Mouse (Mus musculus) left cerebral cortex, adult 9 months (tissue): ENCODE measurements around the gene Twist1.

Source experiments
- DNase-seq, 2 experiments: peaks; one replicate each; pipeline ENCODE4 v3.0.0; 2022; ENCODE audit warnings: low spot score in 2 of 2

The Twist1 gene

GRCm38 (mm10) chr12:33957400-33958240 is at the start of gene Twist1:
TSS of gene Twist1 (plus strand) at chr12:33957671.
- no peak for DNase-seq

DNA sequence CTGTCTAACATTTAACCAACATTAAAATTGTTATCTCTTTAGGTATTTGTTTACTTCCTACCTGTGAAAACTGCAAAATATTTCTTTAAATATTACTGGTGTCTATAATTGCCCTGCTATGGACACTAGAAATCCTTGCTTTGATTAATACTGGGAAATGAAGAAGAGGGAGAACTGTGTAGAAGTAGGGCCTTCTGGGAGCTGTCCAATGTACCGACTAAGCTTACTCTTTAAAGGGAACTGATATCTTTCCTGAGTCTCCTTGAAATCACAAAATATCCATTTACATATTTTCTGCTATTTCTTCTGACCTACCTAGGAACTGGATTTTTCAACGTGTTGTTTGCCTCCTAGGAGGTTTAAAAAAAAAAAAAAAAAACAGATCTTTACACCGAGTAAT is 30.7 kb upstream of the Twist1 start:
- no peak for DNase-seq

DNA sequence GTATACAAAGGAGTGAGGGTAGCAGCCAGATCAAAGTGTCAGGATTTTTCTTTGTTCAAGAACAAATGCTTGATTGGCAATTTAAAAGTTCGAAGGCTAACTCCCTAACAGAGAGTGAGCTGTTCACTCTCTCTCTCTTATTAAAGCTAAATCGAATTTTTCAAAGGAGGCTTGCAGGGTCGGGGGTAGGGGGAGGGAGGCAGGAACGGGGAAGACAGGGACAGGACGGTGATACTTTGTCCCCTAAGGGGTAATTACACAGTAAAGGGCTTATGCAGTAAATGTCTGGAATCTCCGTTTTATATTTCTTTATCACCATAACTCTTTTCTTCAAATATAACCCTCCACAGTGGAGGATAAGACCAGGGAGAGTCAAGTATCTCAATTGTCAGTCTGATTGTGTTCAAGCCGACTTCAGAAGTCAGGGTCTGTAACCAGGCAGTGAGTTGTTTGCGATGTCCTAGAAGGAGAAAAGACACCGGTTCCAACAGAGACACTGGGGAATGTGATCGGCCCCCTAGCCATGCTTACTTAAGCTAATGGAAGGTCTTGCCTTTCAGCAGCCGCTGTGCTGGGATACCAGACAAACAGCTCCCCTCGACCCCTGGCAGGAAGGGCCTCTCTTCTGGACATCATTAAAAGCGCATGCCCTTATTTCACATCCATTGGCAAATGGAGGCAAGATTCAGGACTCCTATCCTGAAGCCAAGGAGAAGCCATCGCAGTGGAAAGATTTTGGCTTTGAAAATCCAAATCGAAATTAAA is 30.0 kb upstream of the Twist1 start:
- no peak for DNase-seq

DNA sequence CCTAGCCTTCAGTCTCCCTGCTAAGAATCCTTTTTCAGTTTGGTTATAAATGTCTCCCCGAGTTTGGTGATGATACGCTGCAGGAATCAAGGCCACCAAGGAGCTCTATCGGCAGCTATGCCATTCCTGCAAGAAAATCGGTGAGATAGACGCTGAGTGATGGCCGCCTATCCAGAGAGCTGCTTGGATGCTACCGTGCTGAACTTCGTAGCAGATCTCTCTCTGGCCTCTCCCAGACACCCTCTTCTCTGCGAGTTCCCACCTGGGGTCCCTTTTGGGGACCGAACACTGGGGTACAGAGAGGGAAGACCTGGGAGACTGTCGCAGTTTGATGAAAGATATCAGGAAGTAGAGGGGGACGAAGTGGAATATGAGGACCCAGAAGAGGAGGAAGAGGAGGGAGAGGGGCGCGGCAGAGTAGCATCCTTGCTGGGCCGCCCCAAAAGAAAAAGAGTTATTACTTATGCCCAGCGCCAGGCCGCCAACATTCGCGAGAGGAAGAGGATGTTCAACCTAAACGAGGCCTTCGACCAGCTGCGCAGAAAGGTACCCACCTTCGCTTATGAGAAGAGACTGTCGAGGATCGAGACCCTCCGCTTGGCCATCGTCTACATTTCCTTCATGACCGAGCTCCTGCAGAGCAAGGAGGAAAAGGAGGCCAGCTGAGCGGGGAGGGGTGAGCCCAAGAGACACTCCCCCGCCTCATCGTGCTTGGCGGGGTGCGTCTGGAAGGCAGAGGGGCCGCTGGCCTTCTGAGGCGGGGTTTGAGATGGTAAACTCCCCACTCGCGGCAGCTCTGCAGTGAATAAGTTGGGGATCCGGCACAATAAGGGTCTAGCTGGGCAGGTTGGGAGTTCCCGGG is 28.9 kb upstream of the Twist1 start, which contains the start of gene Ferd3l:
Gene Ferd3l, plus strand, starts transcription at position 95 of the 862 bp plus-strand sequence.
- no peak for DNase-seq

DNA sequence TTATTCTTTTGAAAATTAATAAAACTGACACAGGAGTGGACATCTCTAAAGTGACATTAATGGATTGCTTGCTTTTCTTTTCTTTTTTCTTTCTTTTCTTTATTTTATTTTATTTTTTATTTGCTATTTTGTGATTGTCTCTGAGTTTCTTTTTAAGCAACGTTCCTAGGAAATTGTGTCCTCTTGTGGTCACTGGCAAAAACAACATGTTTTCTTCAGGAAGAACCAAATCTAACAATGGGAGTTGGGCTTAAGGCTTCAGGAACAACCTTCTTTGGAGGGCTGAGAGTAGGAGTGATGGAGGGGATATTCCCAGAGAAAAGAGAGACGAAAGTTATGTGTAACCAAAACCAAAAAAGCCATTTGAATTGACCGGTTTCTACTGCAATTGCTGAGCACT is 4.6 kb upstream of the Twist1 start:
- DNase-seq: no peak

- no peak for DNase-seq
Measured at GRCm38 (mm10) chr12:33954931-33955565, 2.4 kb upstream of the Twist1 start.

DNA sequence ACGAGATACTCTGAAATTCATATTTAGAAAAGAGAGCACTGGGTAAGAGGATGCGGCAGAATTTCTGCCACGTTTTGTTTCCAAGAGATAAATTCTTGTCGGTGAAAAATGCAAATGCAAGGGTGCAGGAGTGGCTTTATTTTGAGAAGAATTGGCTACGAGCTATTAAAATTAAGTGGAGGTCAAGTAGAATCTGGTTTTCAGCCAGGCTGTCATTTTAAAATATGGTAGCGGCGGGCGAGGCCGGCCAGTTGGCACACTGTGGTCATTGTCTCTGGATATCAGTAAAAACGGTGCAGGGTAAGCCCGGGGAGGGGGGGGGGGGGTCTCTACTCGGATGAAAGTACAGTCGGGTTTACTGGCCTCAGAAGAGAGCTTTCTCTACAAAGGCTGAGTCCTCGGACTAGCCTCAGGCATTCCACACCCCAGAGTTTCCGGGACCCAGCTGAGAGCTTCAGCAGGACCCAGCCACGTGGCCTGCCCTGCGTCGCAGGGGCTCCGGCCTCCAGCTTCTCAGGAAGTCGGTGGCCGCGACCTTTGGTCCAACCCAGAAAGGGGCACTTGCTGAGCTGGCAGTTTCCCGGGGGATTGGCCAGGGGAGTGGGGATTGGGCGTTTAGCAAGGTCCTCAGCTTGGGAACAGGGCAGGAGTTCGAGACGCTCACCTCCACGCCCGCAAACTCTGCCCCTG is 1.7 kb upstream of the Twist1 start:
- DNase-seq: no peak

GRCm38 (mm10) chr12:33956576-33957399 is 683 bp upstream of the Twist1 start:
- no peak for DNase-seq

DNA sequence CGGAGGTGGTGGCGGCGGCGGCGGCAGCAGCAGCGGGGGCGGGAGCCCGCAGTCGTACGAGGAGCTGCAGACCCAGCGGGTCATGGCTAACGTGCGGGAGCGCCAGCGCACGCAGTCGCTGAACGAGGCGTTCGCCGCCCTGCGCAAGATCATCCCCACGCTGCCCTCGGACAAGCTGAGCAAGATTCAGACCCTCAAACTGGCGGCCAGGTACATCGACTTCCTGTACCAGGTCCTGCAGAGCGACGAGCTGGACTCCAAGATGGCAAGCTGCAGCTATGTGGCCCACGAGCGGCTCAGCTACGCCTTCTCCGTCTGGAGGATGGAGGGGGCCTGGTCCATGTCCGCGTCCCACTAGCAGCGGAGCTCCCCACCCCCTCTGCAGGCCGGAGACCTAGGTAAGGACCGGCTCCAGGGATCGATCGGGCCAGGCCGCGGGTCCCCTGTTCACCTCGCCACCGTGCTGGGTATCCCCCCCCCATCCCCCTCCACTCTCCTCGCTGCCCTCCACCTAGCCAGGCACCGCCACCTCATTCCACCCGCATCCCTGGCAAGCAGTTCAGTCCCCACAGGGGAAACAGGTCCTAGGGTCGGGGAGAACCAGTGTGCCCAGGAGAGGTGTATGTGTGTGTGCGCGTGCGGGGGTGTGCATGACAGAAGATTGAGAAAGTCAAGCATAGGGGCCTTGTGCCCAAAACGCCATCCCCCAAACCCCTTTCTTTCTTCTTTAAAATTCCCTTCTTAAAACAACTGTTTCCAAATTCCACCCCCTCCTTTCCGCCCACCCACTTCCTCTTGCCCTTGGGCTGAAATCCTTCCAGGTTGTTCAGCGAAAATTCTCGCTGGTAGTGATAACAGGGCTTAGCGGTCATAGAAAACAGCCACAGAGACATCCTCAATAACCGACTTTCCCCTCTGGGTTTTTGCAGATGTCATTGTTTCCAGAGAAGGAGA is 1.0 kb downstream of the Twist1 start:
- DNase-seq: no peak

DNA sequence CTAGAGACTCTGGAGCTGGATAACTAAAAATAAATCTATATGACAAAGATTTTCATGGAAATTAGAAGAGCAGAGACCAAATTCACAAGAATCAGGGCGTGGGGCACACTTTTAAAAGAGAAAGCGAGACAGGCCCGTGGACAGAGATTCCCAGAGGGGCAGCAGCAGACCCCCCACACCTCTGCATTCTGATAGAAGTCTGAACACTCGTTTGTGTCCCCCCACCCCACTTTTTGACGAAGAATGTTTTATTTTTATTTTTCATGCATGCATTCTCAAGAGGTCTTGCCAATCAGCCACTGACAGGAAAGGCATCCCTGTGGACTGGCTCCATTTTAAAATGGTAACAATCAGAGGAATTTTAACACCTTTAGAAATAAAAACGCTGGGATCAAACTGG is 1.7 kb downstream of the Twist1 start:
- DNase-seq: no peak

DNA sequence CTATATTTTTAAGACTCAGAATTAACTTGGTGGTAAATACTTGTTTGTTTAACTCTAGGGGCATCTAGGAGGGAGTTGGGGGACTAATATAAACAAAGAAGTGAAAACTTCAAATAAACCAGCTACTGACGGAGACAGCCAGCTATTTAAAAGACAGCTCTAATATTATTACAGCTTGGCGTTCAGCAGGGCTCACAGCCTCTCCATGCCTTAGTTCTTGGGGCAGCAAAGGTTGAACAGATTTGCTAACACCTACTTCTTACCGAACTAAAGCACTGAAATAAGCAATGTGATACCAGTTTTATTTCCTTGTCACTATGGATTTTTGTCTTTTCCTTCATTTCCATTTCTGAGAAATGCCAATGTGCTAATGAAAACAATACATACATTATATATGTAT is 2.4 kb downstream of the Twist1 start:
- DNase-seq: no peak

DNA sequence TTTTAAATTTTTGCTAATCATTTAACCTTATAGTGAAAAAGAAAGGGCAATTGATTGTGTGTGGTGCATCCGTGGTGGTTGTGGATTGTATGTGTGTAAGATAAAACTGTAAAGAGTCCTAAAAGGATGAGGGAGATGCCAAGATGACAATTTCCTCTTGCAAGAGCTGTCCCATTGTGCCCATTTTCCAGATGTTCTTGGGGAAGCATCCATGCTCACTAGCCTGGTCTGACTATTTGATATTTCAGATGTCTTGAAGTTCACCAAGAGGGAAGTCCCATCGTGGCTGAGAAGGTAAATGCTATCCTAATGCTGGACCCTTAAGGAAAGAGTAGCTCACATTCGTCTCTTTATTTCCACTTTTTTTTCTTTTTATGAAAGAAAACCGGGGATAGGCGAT is 3.5 kb downstream of the Twist1 start:
- no peak for DNase-seq

GRCm38 (mm10) chr12:33962118-33962772 is 4.8 kb downstream of the Twist1 start:
- no peak for DNase-seq

DNA sequence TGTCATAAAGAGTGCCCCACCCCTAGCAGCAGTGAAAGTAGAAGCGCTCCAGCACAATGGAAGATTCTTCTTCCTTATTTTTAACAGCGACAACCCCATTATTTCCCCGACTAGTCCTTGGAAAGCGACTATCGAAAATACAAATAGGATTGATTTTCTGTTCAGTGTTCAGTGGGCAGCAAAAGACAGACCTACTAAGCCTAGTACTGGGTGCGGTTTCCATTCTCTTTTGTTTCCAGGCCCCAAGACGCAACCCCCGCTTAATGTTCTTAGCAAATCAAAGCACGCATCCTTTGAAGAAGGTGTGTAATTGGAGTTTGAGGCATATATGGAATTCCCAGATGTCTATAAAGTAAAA is 5.3 kb downstream of the Twist1 start:
- no peak for DNase-seq

- no peak for DNase-seq
Measured at GRCm38 (mm10) chr12:33963671-33964369, 6.3 kb downstream of the Twist1 start.

- DNase-seq: no peak
Measured at GRCm38 (mm10) chr12:33964427-33964826, 7.0 kb downstream of the Twist1 start.

DNA sequence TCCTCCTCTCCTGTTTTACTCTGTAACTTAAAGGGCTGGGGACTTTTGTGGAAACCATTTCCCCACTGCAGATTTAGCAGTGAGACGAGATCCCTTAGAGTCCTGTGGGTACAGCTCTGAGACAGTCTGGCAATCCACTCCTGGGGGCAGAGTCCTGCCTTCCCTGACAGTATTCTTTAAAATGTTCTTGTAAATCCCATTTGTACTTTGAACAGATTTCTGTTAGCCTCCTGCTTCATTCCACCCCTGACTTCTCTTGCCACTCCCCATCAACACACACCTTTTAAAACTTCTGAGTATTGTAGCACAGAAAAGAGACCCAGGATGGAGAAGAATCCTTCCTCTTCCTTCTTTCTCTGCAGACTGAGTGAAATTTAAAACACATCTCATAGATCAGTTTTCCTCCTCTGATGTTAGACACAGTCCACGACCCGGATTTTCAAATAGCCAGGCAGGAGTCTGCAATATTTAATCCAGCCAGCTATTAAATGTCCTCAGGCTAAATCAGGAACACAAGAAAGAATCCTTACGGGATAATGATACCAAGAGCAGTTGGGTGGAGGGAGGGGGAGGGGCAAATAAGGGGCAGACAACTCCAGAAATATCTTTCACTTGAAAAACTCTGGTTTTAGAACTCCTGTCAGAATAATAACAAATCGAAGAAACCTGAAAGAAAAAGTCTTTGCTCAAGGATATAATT is 8.3 kb downstream of the Twist1 start:
- DNase-seq: no peak
